Mouse (Mus musculus): ENCODE data around the gene Stoml3. TPM values are rescaled to one million over a fixed set of nuclear protein-coding genes. Genes with fewer than 3 reads are reported as not detected.
A peak's percentile ranks its signal among the peaks of the same experiment; 100 is the strongest.

Gene Stoml3
- polyA plus RNA-seq, 1 experiment from 2014 or later, result not detected

DNA sequence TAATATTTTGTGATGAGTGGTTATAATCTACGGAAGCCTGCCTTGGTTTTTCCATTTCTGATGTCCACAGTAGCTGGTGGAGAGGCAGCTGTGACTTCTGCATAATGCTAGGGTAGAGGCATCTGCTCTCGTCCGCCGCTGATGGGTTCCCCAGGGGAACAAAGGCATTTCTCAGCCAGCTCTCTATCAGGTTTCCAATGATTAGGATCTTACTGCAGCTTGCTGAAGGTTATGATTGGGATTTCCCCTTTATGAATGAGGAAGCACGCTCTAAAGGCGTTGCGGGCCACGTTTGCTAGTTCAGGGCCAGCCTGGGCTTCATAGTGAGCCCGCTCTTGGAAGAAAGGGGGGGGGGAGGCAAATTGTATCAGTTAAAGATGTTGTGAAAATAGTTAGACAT is 22.0 kb upstream of the Stoml3 start:
- ATAC-seq (ENCODE audit: low FRiP score) (no peak), DNase-seq (ENCODE audit: low spot score) (peak; percentile 20)
- no peak overlapping the region for H3K27ac ChIP-seq (ENCODE audit: low read depth, low read length)
- H3K4me2 ChIP-seq (replicated peaks; ENCODE audit: low read depth, low read length), result peak overlapping the region; percentile 24; the same call in 1 of the 2 replicates
- no peaks in the 10 kb centered on the region for H3K36me3 ChIP-seq (ENCODE audit: control insufficient read depth, insufficient read depth, low read length)
- no peaks in the 10 kb centered on the region for H3K9me3 ChIP-seq (ENCODE audit: control insufficient read depth, low read length)
- H3K27me3 ChIP-seq (ENCODE audit: control insufficient read depth, insufficient read depth, low read length), result no peaks in the 10 kb centered on the region
- H3K4me1 ChIP-seq (replicated peaks; ENCODE audit: control insufficient read depth, insufficient read depth, low read length), result peaks cover 7% of the 10 kb centered on the region; the same call in 1 of the 2 replicates
- H3K9ac ChIP-seq (ENCODE audit: low read depth, low read length), result no peak overlapping the region
- H3K4me3 ChIP-seq (ENCODE audit: low read depth, low read length), result no peak overlapping the region
- 67% methylated on average over 9 of the region's 9 CpGs for WGBS

DNA sequence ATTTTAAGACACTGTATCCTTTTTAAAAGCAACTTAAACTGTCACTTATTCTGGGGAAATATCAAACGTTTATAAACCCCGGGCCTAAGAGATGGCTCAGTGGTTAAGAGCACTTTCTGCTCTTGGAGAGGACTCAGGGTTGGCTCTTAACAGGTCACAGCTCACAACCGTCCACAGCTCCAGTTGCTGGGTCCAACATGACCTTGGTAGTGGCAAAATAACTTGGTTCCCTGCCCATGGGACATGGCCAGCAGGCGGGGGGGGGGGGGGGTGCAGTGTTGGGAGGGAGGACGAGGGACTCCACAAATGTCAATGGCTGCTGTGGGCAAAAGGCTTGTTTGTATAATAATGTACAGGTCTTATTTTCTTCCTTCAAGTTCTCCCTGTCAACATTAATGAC is 21.1 kb upstream of the Stoml3 start:
- H3K9me3 ChIP-seq (ENCODE audit: control insufficient read depth, low read length), result no peaks in the 10 kb centered on the region
- 82% methylated on average over 5 of the region's 5 CpGs for WGBS
- H3K36me3 ChIP-seq (ENCODE audit: control insufficient read depth, insufficient read depth, low read length), result no peaks in the 10 kb centered on the region
- DNase-seq (ENCODE audit: low spot score), result no peak
- H3K27me3 ChIP-seq (ENCODE audit: control insufficient read depth, insufficient read depth, low read length), result no peaks in the 10 kb centered on the region
- H3K4me3 ChIP-seq (ENCODE audit: low read depth, low read length), result no peak overlapping the region
- ATAC-seq (ENCODE audit: low FRiP score), result no peak
- H3K9ac ChIP-seq (ENCODE audit: low read depth, low read length), result no peak overlapping the region
- H3K4me1 ChIP-seq (replicated peaks; ENCODE audit: control insufficient read depth, insufficient read depth, low read length), result peaks cover 7% of the 10 kb centered on the region; the same call in 1 of the 2 replicates
- no peak overlapping the region for H3K4me2 ChIP-seq (replicated peaks; ENCODE audit: low read depth, low read length)
- H3K27ac ChIP-seq (ENCODE audit: low read depth, low read length), result no peak overlapping the region

DNA sequence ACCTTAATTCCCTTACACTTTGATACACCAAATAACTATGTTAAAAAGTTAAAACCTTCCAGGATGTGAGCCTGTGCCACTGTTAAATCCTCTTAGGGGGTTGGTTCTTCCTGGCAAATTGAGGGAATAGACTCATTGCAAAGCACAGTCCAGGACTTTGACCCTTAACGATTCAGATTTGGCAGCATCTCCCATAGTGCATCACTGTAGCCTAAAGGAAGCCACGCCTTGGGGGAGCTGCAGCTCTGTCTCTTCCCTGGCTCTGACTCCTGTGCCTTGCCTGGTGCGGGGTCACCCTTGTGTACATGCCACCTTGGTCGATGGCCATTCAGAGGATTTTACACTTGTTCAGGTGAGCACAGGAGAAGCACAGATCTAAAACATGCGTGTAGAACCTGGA is 18.8 kb upstream of the Stoml3 start:
- Histone ChIP-seq H3K27me3 (ENCODE audit: control insufficient read depth, insufficient read depth, low read length) (no peaks in the 10 kb centered on the region), H3K36me3 (ENCODE audit: control insufficient read depth, insufficient read depth, low read length) (peaks cover 2% of the 10 kb centered on the region; the same call in 1 of the 2 replicates), H3K4me1 (replicated peaks; ENCODE audit: control insufficient read depth, insufficient read depth, low read length) (peaks cover 7% of the 10 kb centered on the region; the same call in 1 of the 2 replicates), H3K9ac (ENCODE audit: low read depth, low read length) (no peak overlapping the region), H3K4me3 (ENCODE audit: low read depth, low read length) (no peak overlapping the region), H3K27ac (ENCODE audit: low read depth, low read length) (no peak overlapping the region), H3K4me2 (replicated peaks; ENCODE audit: low read depth, low read length) (no peak overlapping the region), H3K9me3 (ENCODE audit: control insufficient read depth, low read length) (no peaks in the 10 kb centered on the region)
- 95% methylated on average over 5 of the region's 5 CpGs for WGBS
- DNase-seq (ENCODE audit: low spot score), result no peak
- ATAC-seq (ENCODE audit: low FRiP score), result no peak

DNA sequence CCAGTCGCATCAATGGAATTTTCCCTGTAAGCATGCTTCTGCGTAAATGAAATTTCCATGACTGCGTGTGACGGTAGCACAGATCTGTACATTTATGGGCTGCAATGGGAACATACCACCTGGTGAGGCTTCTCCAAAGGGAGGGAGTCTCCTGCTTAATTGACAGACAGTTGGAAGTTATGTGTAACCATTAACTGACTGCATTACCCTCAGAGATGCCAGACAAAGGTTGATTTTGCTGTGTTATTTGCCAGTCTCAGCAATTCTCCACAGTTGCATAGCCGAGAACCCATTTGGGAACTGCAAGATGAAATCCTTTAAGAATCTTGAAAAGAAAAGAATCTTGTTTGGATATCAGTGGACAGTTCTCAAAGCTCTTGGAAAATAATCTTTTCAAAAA is 16.4 kb upstream of the Stoml3 start:
- no peak for DNase-seq (ENCODE audit: low spot score)
- ATAC-seq (ENCODE audit: low FRiP score), result no peak
- Histone ChIP-seq H3K27ac (ENCODE audit: low read depth, low read length) (no peak overlapping the region), H3K9me3 (ENCODE audit: control insufficient read depth, low read length) (no peaks in the 10 kb centered on the region), H3K36me3 (ENCODE audit: control insufficient read depth, insufficient read depth, low read length) (peaks cover 4% of the 10 kb centered on the region), H3K27me3 (ENCODE audit: control insufficient read depth, insufficient read depth, low read length) (no peaks in the 10 kb centered on the region), H3K4me1 (replicated peaks; ENCODE audit: control insufficient read depth, insufficient read depth, low read length) (no peaks in the 10 kb centered on the region), H3K4me2 (replicated peaks; ENCODE audit: low read depth, low read length) (no peak overlapping the region), H3K4me3 (ENCODE audit: low read depth, low read length) (no peak overlapping the region), H3K9ac (ENCODE audit: low read depth, low read length) (no peak overlapping the region)
- WGBS, result 93% methylated on average over 5 of the region's 5 CpGs

DNA sequence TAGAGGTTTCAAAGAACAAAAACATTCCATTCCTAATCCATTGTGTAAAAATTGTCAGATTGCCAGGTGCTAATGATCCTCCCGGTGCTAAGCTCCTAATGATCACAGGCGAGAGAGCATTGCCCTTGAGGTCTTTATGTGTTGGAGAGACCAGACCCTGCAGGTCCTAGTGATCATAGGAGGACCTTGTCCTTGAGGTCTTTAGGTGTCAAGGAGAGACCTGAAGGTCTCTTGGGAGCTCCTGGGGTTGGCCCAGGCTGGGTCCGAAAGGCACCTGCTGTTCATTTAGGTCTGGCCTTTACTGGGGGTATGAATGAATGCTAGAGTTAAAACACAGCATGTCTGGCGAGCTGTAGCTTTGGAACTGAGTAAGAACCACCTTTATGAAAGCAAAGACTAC is 14.3 kb upstream of the Stoml3 start:
- no peak overlapping the region for H3K27ac ChIP-seq (ENCODE audit: low read depth, low read length)
- H3K9me3 ChIP-seq (ENCODE audit: control insufficient read depth, low read length), result no peaks in the 10 kb centered on the region
- no peaks in the 10 kb centered on the region for H3K27me3 ChIP-seq (ENCODE audit: control insufficient read depth, insufficient read depth, low read length)
- H3K36me3 ChIP-seq (ENCODE audit: control insufficient read depth, insufficient read depth, low read length), result peaks cover 13% of the 10 kb centered on the region
- 82% methylated on average over 4 of the region's 4 CpGs for WGBS
- no peaks in the 10 kb centered on the region for H3K4me1 ChIP-seq (replicated peaks; ENCODE audit: control insufficient read depth, insufficient read depth, low read length)
- no peak overlapping the region for H3K4me2 ChIP-seq (replicated peaks; ENCODE audit: low read depth, low read length)
- ATAC-seq (ENCODE audit: low FRiP score) (no peak), DNase-seq (ENCODE audit: low spot score) (no peak)
- H3K4me3 ChIP-seq (ENCODE audit: low read depth, low read length), result no peak overlapping the region
- no peak overlapping the region for H3K9ac ChIP-seq (ENCODE audit: low read depth, low read length)

- no peak overlapping the region for H3K4me2 ChIP-seq (replicated peaks; ENCODE audit: low read depth, low read length)
- peak; percentile 57 for DNase-seq (ENCODE audit: low spot score)
- H3K4me1 ChIP-seq (replicated peaks; ENCODE audit: control insufficient read depth, insufficient read depth, low read length), result no peaks in the 10 kb centered on the region
- ATAC-seq (ENCODE audit: low FRiP score), result no peak
- no peaks in the 10 kb centered on the region for H3K9me3 ChIP-seq (ENCODE audit: control insufficient read depth, low read length)
- H3K36me3 ChIP-seq (ENCODE audit: control insufficient read depth, insufficient read depth, low read length), result peaks cover 16% of the 10 kb centered on the region
- no peak overlapping the region for H3K9ac ChIP-seq (ENCODE audit: low read depth, low read length)
- WGBS, result 72% methylated on average over 6 of the region's 6 CpGs
- H3K27ac ChIP-seq (ENCODE audit: low read depth, low read length), result no peak overlapping the region
- H3K4me3 ChIP-seq (ENCODE audit: low read depth, low read length), result no peak overlapping the region
- no peaks in the 10 kb centered on the region for H3K27me3 ChIP-seq (ENCODE audit: control insufficient read depth, insufficient read depth, low read length)
These were observed 12.6 kb upstream of the Stoml3 start for GRCm38 (mm10) chr3:53475889-53476288.

DNA sequence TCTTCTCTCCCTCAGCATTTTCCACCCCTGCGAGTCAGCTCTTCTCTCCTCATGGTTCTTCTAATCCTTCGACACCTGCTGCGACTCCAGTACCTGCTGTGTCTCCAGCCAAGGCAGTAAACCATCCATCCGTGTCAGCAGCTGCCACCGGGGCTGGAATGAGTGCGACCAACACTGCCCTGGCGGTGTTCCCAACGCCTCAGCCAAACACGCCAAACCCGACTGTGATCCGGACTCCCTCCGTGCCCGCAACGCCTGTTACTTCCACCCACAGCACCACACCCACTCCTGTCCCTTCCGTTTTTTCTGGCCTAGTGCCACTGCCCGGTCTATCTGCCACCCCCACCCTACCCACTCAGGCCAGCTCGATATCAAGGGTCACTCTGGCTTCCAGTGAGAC is 11.0 kb upstream of the Stoml3 start:
- H3K36me3 ChIP-seq (ENCODE audit: control insufficient read depth, insufficient read depth, low read length), result peaks cover 16% of the 10 kb centered on the region
- H3K9me3 ChIP-seq (ENCODE audit: control insufficient read depth, low read length), result no peaks in the 10 kb centered on the region
- no peaks in the 10 kb centered on the region for H3K4me1 ChIP-seq (replicated peaks; ENCODE audit: control insufficient read depth, insufficient read depth, low read length)
- no peak overlapping the region for H3K4me2 ChIP-seq (replicated peaks; ENCODE audit: low read depth, low read length)
- DNase-seq (ENCODE audit: low spot score) (no peak), ATAC-seq (ENCODE audit: low FRiP score) (no peak)
- 94% methylated on average over 17 of the region's 17 CpGs for WGBS
- H3K4me3 ChIP-seq (ENCODE audit: low read depth, low read length), result no peak overlapping the region
- H3K27me3 ChIP-seq (ENCODE audit: control insufficient read depth, insufficient read depth, low read length), result no peaks in the 10 kb centered on the region
- no peak overlapping the region for H3K27ac ChIP-seq (ENCODE audit: low read depth, low read length)
- no peak overlapping the region for H3K9ac ChIP-seq (ENCODE audit: low read depth, low read length)

- 96% methylated on average over 30 of the region's 30 CpGs for WGBS
These were observed 9.9 kb upstream of the Stoml3 start for GRCm38 (mm10) chr3:53478419-53479046.

GRCm38 (mm10) chr3:53483414-53484059 is 4.9 kb upstream of the Stoml3 start:
- Histone ChIP-seq H3K36me3 (ENCODE audit: control insufficient read depth, insufficient read depth, low read length) (0 out of 2 replicates have a peak, but pooled peaks cover 3% of the 10 kb centered on the region), H3K4me1 (replicated peaks; ENCODE audit: control insufficient read depth, insufficient read depth, low read length) (no peaks in the 10 kb centered on the region), H3K4me2 (replicated peaks; ENCODE audit: low read depth, low read length) (no peak overlapping the region), H3K9ac (ENCODE audit: low read depth, low read length) (no peak overlapping the region), H3K9me3 (ENCODE audit: control insufficient read depth, low read length) (no peaks in the 10 kb centered on the region), H3K4me3 (ENCODE audit: low read depth, low read length) (no peak overlapping the region), H3K27me3 (ENCODE audit: control insufficient read depth, insufficient read depth, low read length) (no peaks in the 10 kb centered on the region), H3K27ac (ENCODE audit: low read depth, low read length) (no peak overlapping the region)
- WGBS, result 87% methylated on average over 8 of the region's 8 CpGs
- ATAC-seq (ENCODE audit: low FRiP score), result no peak
- no peak for DNase-seq (ENCODE audit: low spot score)

More at GRCm38 (mm10) chr3:53478419-53479046, 9.9 kb upstream of the Stoml3 start:
- Histone ChIP-seq H3K36me3 (ENCODE audit: control insufficient read depth, insufficient read depth, low read length) (peaks cover 16% of the 10 kb centered on the region), H3K9me3 (ENCODE audit: control insufficient read depth, low read length) (no peaks in the 10 kb centered on the region), H3K9ac (ENCODE audit: low read depth, low read length) (no peak overlapping the region), H3K4me3 (ENCODE audit: low read depth, low read length) (no peak overlapping the region), H3K27ac (ENCODE audit: low read depth, low read length) (no peak overlapping the region), H3K4me2 (replicated peaks; ENCODE audit: low read depth, low read length) (no peak overlapping the region), H3K27me3 (ENCODE audit: control insufficient read depth, insufficient read depth, low read length) (no peaks in the 10 kb centered on the region), H3K4me1 (replicated peaks; ENCODE audit: control insufficient read depth, insufficient read depth, low read length) (no peaks in the 10 kb centered on the region)
- DNase-seq (ENCODE audit: low spot score) (no peak), ATAC-seq (ENCODE audit: low FRiP score) (no peak)

Data from hindbrain, embryonic 11.5 days (tissue).